Mouse (Mus musculus) ES-E14 (cell line): ENCODE measurements at regions not wholly inside any gene's neighbourhood (a gene's known extent, or its start where the extent isn't known, plus 50 kb on each side); places are given as distances from the start of the nearest gene placed in this dataset.

Source experiments
- DNase-seq: peaks from one replicate; pipeline ENCODE4 v3.0.0-alpha.2; 2013; ENCODE audit warnings: low read depth, low spot score
- H3K27ac ChIP-seq: 2 replicates; pipeline ENCODE4 v1.5.1; 2012; ENCODE audit warnings: low read depth, mild to moderate bottlenecking, low read length, moderate library complexity, mixed read lengths; ENCODE audit not compliant: poor library complexity, insufficient read depth, severe bottlenecking
- H3K36me3 ChIP-seq: 2 replicates; pipeline ENCODE4 v1.6.1; 2012; ENCODE audit warnings: mild to moderate bottlenecking, low read length, moderate library complexity, mixed read lengths; ENCODE audit not compliant: control insufficient read depth, poor library complexity, insufficient read depth, severe bottlenecking
- H3K4me1 ChIP-seq, 2 experiments: fragments of 150-350 bp in 1 of 2; sonication (generic) in 1 of 2; 2 replicates each; pipeline ENCODE4 v1.6.1; 2012; ENCODE audit warnings: low read length in 2 of 2, mild to moderate bottlenecking in 1 of 2, mixed read lengths in 1 of 2; ENCODE audit not compliant: control insufficient read depth in 2 of 2, insufficient read depth in 2 of 2, poor library complexity in 1 of 2
- H3K4me3 ChIP-seq, 2 experiments: fragments of 150-350 bp in 1 of 2; sonication (generic) in 1 of 2; 2 replicates each; pipeline ENCODE4 v1.5.1; 2012; ENCODE audit warnings: low read length in 2 of 2, low read depth in 1 of 2, mild to moderate bottlenecking in 1 of 2, mixed read lengths in 1 of 2; ENCODE audit not compliant: insufficient read depth in 1 of 2, poor library complexity in 1 of 2, severe bottlenecking in 1 of 2
- H3K9ac ChIP-seq: 2 replicates; pipeline ENCODE4 v1.6.1; 2012; ENCODE audit warnings: low read depth, mild to moderate bottlenecking, low read length, mixed read lengths; ENCODE audit not compliant: poor library complexity, insufficient read depth, severe bottlenecking
- H3K9me3 ChIP-seq: fragments of 150-350 bp; sonication (generic); 2 replicates; pipeline ENCODE4 v1.6.1; 2012; ENCODE audit warnings: low read depth, mild to moderate bottlenecking, low read length; ENCODE audit not compliant: control insufficient read depth, insufficient read depth
- CHD2 ChIP-seq: IDR thresholded peaks from 2 replicates; pipeline ENCODE4 v1.6.1; 2014; ENCODE audit warnings: mild to moderate bottlenecking, low read depth, low read length, inconsistent platforms
- HCFC1 ChIP-seq: IDR thresholded peaks from 2 replicates; pipeline ENCODE4 v1.6.1; 2012; ENCODE audit warnings: low read length, inconsistent platforms, borderline replicate concordance; ENCODE audit not compliant: insufficient read depth
- MAFK ChIP-seq: IDR thresholded peaks from 2 replicates; pipeline ENCODE4 v1.6.1; 2014; ENCODE audit warnings: mild to moderate bottlenecking, low read depth, low read length, inconsistent platforms; ENCODE audit not compliant: insufficient read depth
- ZC3H11A ChIP-seq: IDR thresholded peaks from 2 replicates; pipeline ENCODE4 v1.6.1; 2012; ENCODE audit warnings: low read depth, mild to moderate bottlenecking, inconsistent platforms, low read length, borderline replicate concordance
- ZNF384 ChIP-seq: IDR thresholded peaks from 2 replicates; pipeline ENCODE4 v1.6.1; 2012; ENCODE audit warnings: low read depth, low read length, inconsistent platforms
- in situ Hi-C, 2 experiments: fragments of 600-800 bp; cut with MboI; formaldehyde crosslinking; loops; one replicate each; pipeline ENCODE4 v1.15.1; 2025; ENCODE audit warnings: low sequenced_read_pairs in 2 of 2, inconsistent platforms in 1 of 2; ENCODE audit not compliant: unreplicated experiment in 2 of 2

DNA sequence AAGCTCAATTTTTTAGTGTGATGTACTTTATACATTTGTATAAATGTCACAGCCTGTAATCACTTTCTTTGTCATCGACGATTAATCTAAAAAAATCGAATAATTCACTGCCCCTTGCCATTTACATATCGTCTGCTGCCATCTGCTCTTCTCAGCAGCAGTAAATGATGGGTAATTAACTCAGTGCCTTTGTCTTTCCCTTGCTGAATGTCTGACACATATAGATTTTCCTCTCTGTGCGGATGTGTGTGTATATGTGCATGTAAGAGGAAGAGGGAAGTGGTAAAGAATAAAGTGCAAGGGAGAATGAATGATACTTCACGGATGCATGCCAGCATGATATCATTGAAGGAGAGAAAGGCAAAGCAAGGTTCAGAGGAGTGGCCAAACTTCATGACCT, 814.3 kb upstream of the Gm5150 start:
- no peaks in the 10 kb centered on the region for H3K4me1 ChIP-seq
- TF ChIP-seq ZNF384 = no peak
- no peak for TF ChIP-seq HCFC1
- TF ChIP-seq MAFK = no peak
- TF ChIP-seq CHD2 = no peak
- in situ Hi-C loops = no loop called here
- no peaks in the 10 kb centered on the region for H3K36me3 ChIP-seq
- no peak overlapping the region for H3K27ac ChIP-seq
- no peaks in the 10 kb centered on the region for H3K9me3 ChIP-seq
- H3K9ac ChIP-seq = no peak overlapping the region
- no peak overlapping the region for H3K4me3 ChIP-seq
- no peak for DNase-seq

DNA sequence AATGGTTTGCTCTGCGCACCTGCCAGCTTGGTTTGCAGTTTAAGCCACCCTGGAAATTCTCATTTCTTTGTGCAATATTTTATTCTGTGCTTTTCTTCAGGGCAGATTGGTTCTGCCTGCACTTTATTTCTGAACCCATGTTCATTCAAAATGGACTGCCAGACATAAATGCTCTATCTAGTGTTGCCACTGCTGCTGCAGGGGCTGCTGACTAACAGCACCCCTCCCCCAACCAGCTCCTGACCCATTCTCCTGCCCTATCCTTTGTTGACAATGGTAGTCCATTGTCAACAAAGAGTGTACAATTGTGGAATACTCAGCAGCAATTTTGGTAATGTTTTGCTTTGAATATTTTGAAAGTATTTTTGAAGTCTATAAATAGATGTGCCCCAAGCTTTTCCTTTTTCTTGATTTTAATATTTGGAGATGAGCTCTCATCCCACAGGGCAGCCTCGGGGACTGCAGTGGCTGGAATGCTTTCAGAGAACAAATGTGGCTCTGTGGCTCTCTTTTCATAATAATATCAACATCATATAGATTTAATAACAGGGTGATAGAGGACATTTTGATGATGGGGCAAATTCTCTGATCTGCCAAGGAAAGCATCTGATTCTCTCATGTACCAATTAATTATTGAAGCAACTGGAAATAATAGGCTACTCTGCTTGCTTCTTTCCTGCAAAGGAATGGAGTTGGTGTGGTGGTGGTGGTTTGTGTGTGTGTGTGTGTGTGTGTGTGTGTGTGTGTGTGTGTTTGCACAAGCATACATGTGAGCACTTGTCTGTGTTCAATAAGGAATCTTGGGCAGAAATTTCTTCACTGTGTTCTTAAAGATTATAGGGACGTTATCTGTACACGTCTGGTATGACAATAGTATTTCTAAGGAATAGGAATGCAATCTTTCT, 813.2 kb upstream of the Gm5150 start:
- Histone ChIP-seq H3K4me3 (no peak overlapping the region), H3K27ac (no peak overlapping the region), H3K4me1 (no peaks in the 10 kb centered on the region), H3K9me3 (no peaks in the 10 kb centered on the region), H3K36me3 (no peaks in the 10 kb centered on the region), H3K9ac (no peak overlapping the region)
- in situ Hi-C loops = no loop called here
- DNase-seq = no peak
- no peak for TF ChIP-seq HCFC1
- no peak for TF ChIP-seq ZC3H11A
- no peak for TF ChIP-seq CHD2
- no peak for TF ChIP-seq ZNF384
- TF ChIP-seq MAFK = no peak

DNA sequence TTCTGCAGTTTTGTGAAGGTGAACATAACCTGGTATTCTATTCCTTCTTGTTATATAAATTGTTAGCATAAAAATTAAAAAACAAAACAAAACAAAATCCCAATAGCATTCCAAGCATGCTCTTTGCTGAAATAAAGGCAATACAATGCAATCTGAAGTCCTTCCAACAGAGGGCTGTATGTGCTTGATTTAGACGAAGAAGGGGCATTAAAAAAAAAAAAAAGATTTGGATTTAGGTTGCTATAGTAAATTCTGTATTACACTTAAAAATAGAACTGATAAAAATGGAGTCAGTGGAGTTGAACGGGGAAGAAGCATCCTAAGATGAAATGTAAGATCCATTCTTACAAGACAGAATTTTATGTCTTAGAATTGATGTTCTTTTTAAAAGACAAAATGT, 810.6 kb upstream of the Gm5150 start:
- peak; percentile 94 for TF ChIP-seq ZNF384
- TF ChIP-seq CHD2 = no peak
- TF ChIP-seq HCFC1 = no peak
- Histone ChIP-seq H3K9me3 (no peaks in the 10 kb centered on the region), H3K4me1 (no peaks in the 10 kb centered on the region), H3K27ac (no peak overlapping the region), H3K4me3 (no peak overlapping the region), H3K36me3 (no peaks in the 10 kb centered on the region), H3K9ac (no peak overlapping the region)
- in situ Hi-C loops = no loop called here
- no peak for DNase-seq

DNA sequence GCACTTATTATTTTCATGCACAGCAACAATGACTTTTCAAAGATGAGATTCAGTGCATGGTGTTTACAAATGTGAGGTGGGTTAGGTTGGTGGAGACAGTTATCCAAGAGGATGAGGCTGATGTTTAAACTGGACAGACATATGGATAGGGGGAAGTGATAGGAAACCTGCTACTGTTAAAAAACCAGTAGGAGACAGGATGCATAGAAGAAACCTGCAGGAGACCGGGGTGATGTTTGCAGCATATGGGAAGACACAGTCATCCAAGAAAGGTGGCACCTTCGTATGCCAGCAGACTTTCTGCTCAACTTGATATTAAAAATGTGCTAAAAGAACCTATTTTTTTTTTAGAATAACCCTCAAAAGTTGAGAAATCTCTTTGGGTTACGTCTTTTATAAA, 809.9 kb upstream of the Gm5150 start:
- Histone ChIP-seq H3K36me3 (no peaks in the 10 kb centered on the region), H3K9me3 (no peaks in the 10 kb centered on the region), H3K9ac (no peak overlapping the region), H3K4me1 (no peaks in the 10 kb centered on the region), H3K27ac (no peak overlapping the region), H3K4me3 (no peak overlapping the region)
- in situ Hi-C loops = no loop called here
- no peak for DNase-seq
- TF ChIP-seq ZC3H11A (no peak), MAFK (no peak), HCFC1 (no peak), CHD2 (no peak), ZNF384 (no peak)
